Mouse (Mus musculus) embryonic facial prominence, embryonic 15.5 days (tissue): ENCODE measurements around the gene Ccdc7a. TPM values are rescaled to one million over a fixed set of nuclear protein-coding genes. Genes with fewer than 3 reads are reported as not detected.
A peak's percentile ranks its signal among the peaks of the same experiment; 100 is the strongest.

Source experiments
- ATAC-seq: fragments of 200-750 bp; cut with Nextera tagmentation; 2 replicates; pipeline ENCODE4 v1.8.0; 2017; ENCODE audit warnings: low read depth, moderate TSS enrichment; ENCODE audit not compliant: insufficient number of reproducible peaks, low FRiP score, low TSS enrichment
- H3K27ac ChIP-seq: fragments of 300-500 bp; sonication (generic); replicated peaks from 2 replicates; pipeline ENCODE4 v1.5.1; 2015; ENCODE audit warnings: mild to moderate bottlenecking, inconsistent platforms
- H3K27me3 ChIP-seq: fragments of 300-500 bp; sonication (generic); 2 replicates; pipeline ENCODE4 v1.6.1; 2015; ENCODE audit warnings: inconsistent platforms
- H3K36me3 ChIP-seq: fragments of 300-500 bp; sonication (generic); 2 replicates; pipeline ENCODE4 v1.6.1; 2015; ENCODE audit warnings: mild to moderate bottlenecking, inconsistent platforms
- H3K4me1 ChIP-seq: fragments of 300-500 bp; sonication (generic); 2 replicates; pipeline ENCODE4 v1.6.1; 2015; ENCODE audit warnings: inconsistent platforms
- H3K4me2 ChIP-seq: fragments of 300-500 bp; sonication (generic); replicated peaks from 2 replicates; pipeline ENCODE4 v1.6.1; 2015; ENCODE audit warnings: mild to moderate bottlenecking, inconsistent platforms
- H3K4me3 ChIP-seq: fragments of 300-500 bp; sonication (generic); replicated peaks from 2 replicates; pipeline ENCODE4 v1.5.1; 2015; ENCODE audit warnings: mild to moderate bottlenecking, inconsistent platforms
- H3K9ac ChIP-seq: fragments of 300-500 bp; sonication (generic); 2 replicates; pipeline ENCODE4 v1.6.1; 2015; ENCODE audit warnings: inconsistent platforms
- H3K9me3 ChIP-seq: fragments of 300-500 bp; sonication (generic); replicated peaks from 2 replicates; pipeline ENCODE4 v1.6.1; 2016; ENCODE audit warnings: inconsistent platforms
- WGBS: fragments of 180-500 bp; shearing (Covaris S2); methylation state at CpG from one replicate; pipeline ENCODE4 v1.1.7; 2015; 5-methylcytosine and 5-hydroxymethylcytosine counted together
- polyA plus RNA-seq: library from polyadenylated mRNA; unstranded; fragments of >200 nt; fragmentation: Nextera tagmentation; extraction: Ambion mirVana; gene quantifications from 2 replicates; pipeline ENCODE4 v1.2.1, GENCODE M21; 2015

The Ccdc7a gene
- polyA plus RNA-seq, 1 experiment from 2014 or later: not detected

GRCm38 (mm10) chr8:128686429-128686990, 378.8 kb downstream of the Ccdc7a start:
- Histone ChIP-seq H3K4me2 (peak overlapping the region; percentile 49), H3K4me1 (peaks cover 8% of the 10 kb centered on the region; the same call in 1 of the 2 replicates), H3K9me3 (no peaks in the 10 kb centered on the region), H3K27me3 (no peaks in the 10 kb centered on the region), H3K9ac (peak overlapping the region; percentile 98), H3K36me3 (no peaks in the 10 kb centered on the region), H3K27ac (peak overlapping the region; percentile 99), H3K4me3 (peak overlapping the region; percentile 90)
- no peak for ATAC-seq
- 0% methylated on average over 2 of the region's 2 CpGs for WGBS

DNA sequence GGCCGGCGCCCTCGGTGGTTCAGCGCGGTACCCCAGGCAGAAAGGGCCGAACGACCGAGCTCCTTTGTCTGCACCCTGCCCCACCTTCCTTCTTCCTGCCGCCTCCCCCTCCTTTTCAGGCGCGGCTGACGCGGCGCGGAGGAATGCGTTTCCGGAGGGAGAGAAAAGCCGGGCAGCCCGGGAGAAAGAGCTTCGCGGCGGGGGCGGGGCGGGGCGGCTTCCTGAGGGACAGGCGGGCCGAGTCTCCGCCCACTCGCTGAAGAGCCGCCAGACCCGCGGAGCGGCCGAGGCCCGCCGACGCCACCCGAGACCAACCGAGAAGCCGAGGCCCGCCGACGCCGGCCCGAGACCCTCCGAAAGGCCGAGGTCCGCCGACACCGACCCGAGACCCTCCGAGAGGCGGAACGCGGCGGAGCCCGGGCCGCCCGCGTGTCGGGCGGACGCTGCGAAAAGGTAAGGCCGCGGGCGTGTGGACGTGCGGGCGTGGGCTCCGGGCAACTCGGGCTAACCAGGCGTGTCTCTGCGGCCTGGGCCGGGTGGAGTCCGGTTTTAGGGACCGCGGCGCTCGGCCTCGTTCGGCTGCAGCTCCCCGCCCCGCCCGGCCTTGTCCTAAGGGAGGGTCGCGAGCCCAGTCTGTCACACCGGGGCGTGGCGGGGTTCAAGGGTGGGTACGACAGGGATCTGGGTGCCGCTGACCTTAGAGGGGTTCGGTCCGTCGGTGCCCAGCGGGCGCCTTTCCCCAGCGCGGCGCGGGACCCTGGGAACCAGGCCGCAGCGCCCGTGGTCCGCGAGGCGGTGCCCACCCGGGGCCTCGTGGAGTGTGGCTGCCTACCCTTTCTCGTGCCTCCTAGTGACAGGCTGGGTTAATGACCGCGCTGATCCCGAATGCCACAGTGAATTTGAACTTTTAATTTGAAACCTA, 379.5 kb downstream of the Ccdc7a start, which contains the start of gene Itgb1:
Itgb1 (plus strand) TSS at position 148 of the 922 bp plus-strand sequence.
- H3K9me3 ChIP-seq: no peaks in the 10 kb centered on the region
- H3K9ac ChIP-seq: peak within 1 kb of the TSS; percentile 98
- no peaks in the 10 kb centered on the region for H3K27me3 ChIP-seq
- peak within 1 kb of the TSS; percentile 99 for H3K27ac ChIP-seq
- H3K4me2 ChIP-seq: peak within 1 kb of the TSS; percentile 49
- ATAC-seq: peak; percentile 95
- peak within 1 kb of the TSS; percentile 90 for H3K4me3 ChIP-seq
- peaks cover 8% of the 10 kb centered on the region; the same call in 1 of the 2 replicates for H3K4me1 ChIP-seq
- H3K36me3 ChIP-seq: no peaks in the 10 kb centered on the region
- under 1% methylated on average over 107 of the region's 113 CpGs for WGBS

DNA sequence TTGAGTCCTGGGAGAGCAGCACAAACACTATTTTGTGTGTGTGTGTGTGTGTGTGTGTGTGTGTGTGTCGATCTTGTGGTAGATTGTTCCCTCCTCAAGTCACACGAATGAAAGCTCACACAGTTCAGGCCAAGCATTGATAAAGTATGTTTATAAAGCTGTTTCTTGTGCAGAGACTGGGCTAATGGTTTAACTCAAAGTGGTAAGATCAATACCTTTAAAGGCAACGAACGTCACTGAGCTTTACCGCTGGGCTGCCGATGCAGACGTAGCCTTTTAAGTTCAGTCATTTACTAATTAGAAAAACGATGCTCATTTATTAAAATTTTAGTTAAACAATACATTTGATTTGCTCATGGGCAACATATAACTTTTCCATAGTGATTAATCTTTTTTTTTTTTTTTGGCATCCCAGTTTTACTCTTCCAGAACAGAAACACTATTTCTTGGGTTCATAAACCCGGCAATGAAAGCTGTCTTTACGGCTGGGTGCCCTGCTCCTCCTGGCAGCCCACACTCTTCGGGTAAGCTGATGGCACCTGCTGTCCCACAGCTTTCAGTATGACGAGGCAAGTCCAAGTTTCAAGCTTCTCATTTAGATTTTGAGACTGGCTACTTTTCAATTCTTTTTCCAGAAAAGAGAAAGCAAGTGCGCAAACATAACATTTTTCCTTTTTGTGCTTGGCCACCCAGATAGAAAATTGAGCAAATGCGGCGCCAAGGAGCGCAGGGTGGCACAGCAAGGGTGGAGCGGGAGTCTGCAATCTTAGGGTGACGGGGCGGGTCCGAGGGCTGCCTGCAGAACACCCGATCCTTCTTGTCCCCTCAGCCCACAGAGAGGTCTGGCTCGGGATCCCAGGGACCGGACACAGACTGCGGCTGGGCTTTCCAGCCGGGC, 380.5 kb downstream of the Ccdc7a start:
- H3K27me3 ChIP-seq: no peaks in the 10 kb centered on the region
- H3K4me2 ChIP-seq: peak overlapping the region; percentile 49
- peak overlapping the region; percentile 98; the same call in 1 of the 2 replicates for H3K9ac ChIP-seq
- H3K9me3 ChIP-seq: no peaks in the 10 kb centered on the region
- H3K36me3 ChIP-seq: no peaks in the 10 kb centered on the region
- peak overlapping the region; percentile 99 for H3K27ac ChIP-seq
- WGBS: 11% methylated on average over 25 of the region's 25 CpGs
- ATAC-seq: peak; percentile 76; the same call in 1 of the 2 replicates
- peak overlapping the region; percentile 90 for H3K4me3 ChIP-seq
- H3K4me1 ChIP-seq: no peaks in the 10 kb centered on the region

Other genes starting within 250 kb of the Ccdc7a start
- gene Ccdc7b, start 1.6 kb upstream of the Ccdc7a start, polyA plus RNA-seq: not detected in 2 replicates
- not detected in 2 replicates for gene Gm10999, start 66.1 kb upstream of the Ccdc7a start, polyA plus RNA-seq
- gene 2610044O15Rik8, start 168.9 kb upstream of the Ccdc7a start, polyA plus RNA-seq: 23.7 TPM in 2 replicates